Mouse (Mus musculus) heart, embryonic 14.5 days (tissue): ENCODE results near the gene Slc2a12. TPM values are rescaled to one million over a fixed set of nuclear protein-coding genes. Genes with fewer than 3 reads are reported as not detected.

Experiments
- ATAC-seq: fragments of 200-750 bp; cut with Nextera tagmentation; 2 replicates; pipeline ENCODE4 v1.8.0; 2017; ENCODE audit warnings: low read depth, moderate TSS enrichment; ENCODE audit not compliant: insufficient number of reproducible peaks, insufficient read depth, low FRiP score
- H3K27ac ChIP-seq, 2 experiments: fragments of 200-500 bp in 1 of 2; fragments of 300-500 bp in 1 of 2; sonication (generic) in 1 of 2; replicated peaks in 1 of 2; 2 replicates each; pipeline ENCODE4 v1.5.1; 2012 to 2014; ENCODE audit warnings: low read depth in 2 of 2, low read length in 2 of 2, control low read depth in 1 of 2, mild to moderate bottlenecking in 1 of 2, mixed read lengths in 1 of 2; ENCODE audit not compliant: control insufficient read depth in 1 of 2, insufficient read depth in 1 of 2
- H3K27me3 ChIP-seq: fragments of 300-500 bp; sonication (generic); 2 replicates; pipeline ENCODE4 v1.6.1; 2014; ENCODE audit warnings: mild to moderate bottlenecking, low read length, control low read depth; ENCODE audit not compliant: control insufficient read depth, insufficient read depth
- H3K36me3 ChIP-seq: fragments of 300-500 bp; sonication (generic); 2 replicates; pipeline ENCODE4 v1.6.1; 2014; ENCODE audit warnings: mild to moderate bottlenecking, control low read depth, low read length, mixed read lengths; ENCODE audit not compliant: control insufficient read depth, insufficient read depth
- H3K4me1 ChIP-seq, 2 experiments: fragments of 200-500 bp in 1 of 2; fragments of 300-500 bp in 1 of 2; sonication (generic) in 1 of 2; 2 replicates each; pipeline ENCODE4 v1.6.1; 2012 to 2014; ENCODE audit warnings: low read length in 2 of 2, control low read depth in 1 of 2, mixed read lengths in 1 of 2; ENCODE audit not compliant: control insufficient read depth in 2 of 2, insufficient read depth in 2 of 2
- H3K4me2 ChIP-seq: fragments of 300-500 bp; sonication (generic); 2 replicates; pipeline ENCODE4 v1.6.1; 2014; ENCODE audit warnings: mild to moderate bottlenecking, low read length
- H3K4me3 ChIP-seq, 2 experiments: fragments of 200-500 bp in 1 of 2; fragments of 300-500 bp in 1 of 2; sonication (generic) in 1 of 2; 2 replicates each; pipeline ENCODE4 v1.5.1; 2012 to 2014; ENCODE audit warnings: low read length in 2 of 2, mild to moderate bottlenecking in 2 of 2, control low read depth in 1 of 2, low read depth in 1 of 2, moderate library complexity in 1 of 2; ENCODE audit not compliant: control insufficient read depth in 1 of 2, insufficient read depth in 1 of 2
- H3K9ac ChIP-seq: fragments of 300-500 bp; sonication (generic); 2 replicates; pipeline ENCODE4 v1.6.1; 2014; ENCODE audit warnings: mild to moderate bottlenecking, low read length
- H3K9me3 ChIP-seq: fragments of 300-500 bp; sonication (generic); 2 replicates; pipeline ENCODE4 v1.6.1; 2016; ENCODE audit warnings: low read length, control low read depth; ENCODE audit not compliant: control insufficient read depth
- WGBS: fragments of 180-500 bp; shearing (Covaris S2); extraction: QIAGEN DNeasy Blood & Tissue Kit; methylation state at CpG from one replicate; pipeline ENCODE4 v1.1.7; 2014; 5-methylcytosine and 5-hydroxymethylcytosine counted together
- polyA plus RNA-seq: library from polyadenylated mRNA; unstranded; fragments of >200 nt; fragmentation: Nextera tagmentation; extraction: Ambion mirVana; gene quantifications from 2 replicates; pipeline ENCODE4 v1.2.1, GENCODE M21; 2014

Slc2a12 gene
- polyA plus RNA-seq = 1.8 and 2.5 TPM in 2 replicates

DNA sequence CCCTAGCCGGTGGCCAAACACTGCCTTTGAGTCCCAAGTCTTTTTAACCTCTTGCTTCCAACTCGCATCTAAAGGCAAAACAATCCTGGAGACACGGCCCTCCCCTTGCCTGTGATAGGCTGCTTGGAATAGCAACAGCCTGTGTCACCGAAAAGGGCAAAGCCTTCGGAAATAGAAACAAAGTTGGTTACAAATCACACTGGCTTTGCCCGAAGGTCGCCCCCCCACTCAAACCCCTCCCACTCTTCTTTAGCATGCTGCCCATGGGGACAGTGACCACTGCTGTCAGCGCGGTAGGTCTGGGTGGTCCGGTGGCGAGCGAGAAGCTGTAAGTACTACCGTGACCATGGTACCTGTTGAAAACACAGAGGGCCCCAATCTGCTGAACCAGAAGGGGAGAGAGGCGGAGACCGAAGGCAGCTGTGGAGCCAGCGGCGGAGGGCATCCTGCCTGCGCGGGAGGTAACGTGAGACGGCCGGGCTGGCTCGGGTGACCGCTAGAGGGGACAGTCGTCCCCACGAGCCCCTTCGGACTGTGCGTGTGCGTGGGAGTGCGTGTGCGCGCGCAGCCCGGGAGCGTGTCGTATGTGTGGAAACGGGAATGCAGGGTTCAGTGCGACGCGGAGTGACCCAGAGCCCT lies at the start of gene Slc2a12:
Slc2a12 (plus strand) TSS at position 159 of the 639 bp plus-strand sequence.
- WGBS = 2% methylated on average over 40 of the region's 40 CpGs
- peak; percentile 83 for ATAC-seq

DNA sequence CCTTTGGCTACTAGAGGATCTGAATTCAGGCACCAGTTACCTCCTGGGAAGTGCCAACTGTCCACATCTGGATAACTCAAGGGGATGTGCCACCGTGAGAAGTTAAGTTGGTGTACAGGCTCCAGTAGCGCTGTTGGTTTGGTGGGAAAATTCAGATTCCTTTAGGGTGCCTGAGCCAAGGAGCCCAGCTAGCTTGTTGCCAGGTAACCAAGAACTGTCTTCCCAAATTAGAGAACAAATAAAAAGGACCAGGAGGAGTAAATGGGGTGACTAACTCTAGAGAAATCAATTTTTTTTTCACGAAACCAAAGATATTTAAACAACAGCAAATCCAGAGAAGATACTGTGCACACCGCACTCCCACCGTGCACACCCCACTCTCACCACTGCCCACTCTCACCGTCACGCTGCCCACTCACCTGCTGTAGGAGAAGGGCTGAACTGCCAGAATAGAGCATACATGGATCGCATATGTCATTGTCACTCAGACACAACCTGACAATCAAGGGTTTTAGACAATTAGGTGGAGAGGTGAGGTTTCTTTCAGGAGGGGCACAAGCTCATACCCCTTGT lies 45.8 kb upstream of the Slc2a12 start:
- Histone ChIP-seq H3K9me3 (no peaks in the 10 kb centered on the region), H3K4me3 (no peak overlapping the region), H3K27me3 (no peaks in the 10 kb centered on the region), H3K9ac (no peak overlapping the region), H3K4me1 (no peaks in the 10 kb centered on the region), H3K27ac (no peak overlapping the region), H3K36me3 (no peaks in the 10 kb centered on the region), H3K4me2 (no peak overlapping the region)
- WGBS = 88% methylated on average over 8 of the region's 8 CpGs
- ATAC-seq = no peak

More for the DNA sequence above, at the start of gene Slc2a12:
- peak within 1 kb of the TSS; percentile 60 for H3K9ac ChIP-seq
- H3K9me3 ChIP-seq = peaks cover 9% of the 10 kb centered on the region; the same call in 1 of the 2 replicates
- no peaks in the 10 kb centered on the region for H3K36me3 ChIP-seq
- peak within 1 kb of the TSS; percentile 50 to 67 for H3K4me3 ChIP-seq
- H3K4me1 ChIP-seq = no peaks in the 10 kb centered on the region
- peak within 1 kb of the TSS; percentile 65 for H3K4me2 ChIP-seq
- peak within 1 kb of the TSS; percentile 59 to 69 for H3K27ac ChIP-seq
- no peaks in the 10 kb centered on the region for H3K27me3 ChIP-seq

DNA sequence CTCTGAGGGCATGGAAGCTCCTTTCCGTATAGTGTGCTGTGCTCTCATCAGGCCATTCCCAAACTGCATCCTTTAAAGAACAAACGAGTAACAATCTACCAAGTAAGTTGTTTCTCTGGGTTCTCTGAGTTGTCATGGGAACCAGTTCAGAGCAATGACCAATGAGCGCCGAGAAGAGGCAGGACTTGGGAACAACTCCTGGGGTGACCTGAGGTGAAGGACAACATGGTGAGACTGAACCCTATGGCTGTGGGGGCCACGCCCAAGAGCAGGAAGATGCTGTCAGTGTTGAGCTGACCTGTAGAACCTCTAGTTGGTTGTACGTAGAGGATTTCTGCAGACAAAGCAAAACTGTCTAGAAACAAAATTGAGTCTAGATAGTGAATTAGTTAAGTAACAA lies 43.8 kb upstream of the Slc2a12 start:
- H3K36me3 ChIP-seq = no peaks in the 10 kb centered on the region
- H3K27me3 ChIP-seq = no peaks in the 10 kb centered on the region
- H3K4me3 ChIP-seq = no peak overlapping the region
- H3K27ac ChIP-seq = no peak overlapping the region
- 84% methylated on average over 6 of the region's 6 CpGs for WGBS
- H3K9me3 ChIP-seq = no peaks in the 10 kb centered on the region
- no peaks in the 10 kb centered on the region for H3K4me1 ChIP-seq
- H3K4me2 ChIP-seq = no peak overlapping the region
- no peak overlapping the region for H3K9ac ChIP-seq
- ATAC-seq = no peak

DNA sequence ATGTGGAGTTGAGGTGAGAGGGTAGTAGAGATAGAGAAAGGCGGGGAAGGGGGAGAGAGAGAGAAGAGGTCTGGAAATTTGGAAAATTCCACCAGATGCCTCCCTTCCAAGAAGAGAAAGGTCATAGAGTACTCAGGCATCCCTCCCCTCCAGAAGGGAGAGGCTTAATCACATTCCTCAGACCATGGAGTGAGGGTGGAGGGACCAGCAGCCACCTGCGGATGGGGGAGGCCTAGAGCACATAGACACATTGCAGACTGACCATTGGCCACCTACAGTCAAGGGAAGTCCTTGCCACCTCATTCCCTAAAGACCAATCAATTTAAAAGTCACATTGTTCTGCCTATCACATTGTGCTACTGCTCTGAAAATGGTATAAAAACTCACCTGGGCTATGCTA lies 40.0 kb upstream of the Slc2a12 start:
- H3K4me3 ChIP-seq = no peak overlapping the region
- ATAC-seq = no peak
- WGBS = 64% methylated on average over 2 of the region's 2 CpGs

DNA sequence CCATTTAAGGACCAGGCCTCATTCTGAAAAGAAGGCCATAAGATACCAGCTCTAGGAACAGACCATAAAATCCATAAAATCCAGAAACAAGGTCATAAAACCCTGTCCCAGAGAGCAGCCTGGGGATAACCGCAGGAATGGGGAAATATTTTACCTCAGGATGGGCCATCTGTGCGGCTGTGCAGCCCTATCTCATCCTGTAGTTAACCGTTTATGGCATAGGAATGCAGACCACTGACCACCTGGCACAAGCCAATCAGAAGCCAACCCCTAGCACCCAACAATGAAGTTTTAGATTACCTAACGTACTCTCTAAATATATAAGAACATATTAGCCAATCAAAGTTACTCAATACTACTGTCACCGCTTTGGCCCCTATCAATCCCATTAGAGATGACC lies 36.5 kb upstream of the Slc2a12 start:
- 83% methylated on average over 5 of the region's 5 CpGs for WGBS
- no peak overlapping the region for H3K27ac ChIP-seq
- H3K9ac ChIP-seq = no peak overlapping the region
- no peaks in the 10 kb centered on the region for H3K36me3 ChIP-seq
- no peak overlapping the region for H3K4me3 ChIP-seq
- ATAC-seq = no peak
- H3K27me3 ChIP-seq = no peaks in the 10 kb centered on the region
- no peaks in the 10 kb centered on the region for H3K9me3 ChIP-seq
- peaks cover 0 to 2% of the 10 kb centered on the region in 2 experiments; a peak in 1 of 4 replicates for H3K4me1 ChIP-seq
- no peak overlapping the region for H3K4me2 ChIP-seq

More for the DNA sequence above, 40.0 kb upstream of the Slc2a12 start:
- H3K4me2 ChIP-seq = no peak overlapping the region
- no peaks in the 10 kb centered on the region for H3K9me3 ChIP-seq
- no peaks in the 10 kb centered on the region for H3K27me3 ChIP-seq
- H3K9ac ChIP-seq = no peak overlapping the region
- no peak overlapping the region for H3K27ac ChIP-seq
- peaks cover 0 to 2% of the 10 kb centered on the region in 2 experiments; a peak in 1 of 4 replicates for H3K4me1 ChIP-seq
- H3K36me3 ChIP-seq = no peaks in the 10 kb centered on the region

DNA sequence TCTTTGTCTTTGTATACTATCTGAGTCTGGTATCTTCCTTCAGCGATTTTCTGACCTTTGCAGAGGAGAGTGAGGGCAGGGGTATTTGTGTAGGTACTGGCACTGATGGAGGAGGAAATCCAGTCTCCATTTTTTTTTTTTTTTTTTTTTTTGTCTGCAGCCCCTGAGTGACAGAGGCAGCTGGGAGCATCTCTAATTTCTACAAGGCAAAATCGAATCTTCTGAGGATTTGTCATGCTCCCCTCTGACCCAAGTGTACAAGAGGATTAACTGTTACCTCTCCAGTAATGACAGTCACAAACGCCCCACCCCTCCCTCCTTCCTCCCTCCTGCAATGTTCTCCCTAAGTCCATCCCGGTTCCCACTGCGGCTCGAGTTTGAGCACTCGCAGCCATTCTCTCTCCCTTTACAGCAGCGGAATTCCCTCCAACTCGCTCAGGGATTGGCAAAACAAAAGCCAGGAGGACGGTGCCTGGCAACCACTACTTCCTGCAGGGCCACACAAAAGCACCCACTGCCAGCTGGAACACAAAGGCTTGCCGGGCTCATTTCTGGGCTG lies 35.9 kb upstream of the Slc2a12 start:
- Histone ChIP-seq H3K9me3 (no peaks in the 10 kb centered on the region), H3K27ac (no peak overlapping the region), H3K4me1 (peaks cover 0 to 2% of the 10 kb centered on the region in 2 experiments; a peak in 1 of 4 replicates), H3K27me3 (no peaks in the 10 kb centered on the region), H3K4me3 (peak overlapping the region; percentile 18 to 22; a peak in 3 of 4 replicates), H3K9ac (no peak overlapping the region; the same call in 1 of the 2 replicates), H3K36me3 (no peaks in the 10 kb centered on the region), H3K4me2 (peak overlapping the region; percentile 58)
- ATAC-seq = no peak
- 6% methylated on average over 11 of the region's 11 CpGs for WGBS

DNA sequence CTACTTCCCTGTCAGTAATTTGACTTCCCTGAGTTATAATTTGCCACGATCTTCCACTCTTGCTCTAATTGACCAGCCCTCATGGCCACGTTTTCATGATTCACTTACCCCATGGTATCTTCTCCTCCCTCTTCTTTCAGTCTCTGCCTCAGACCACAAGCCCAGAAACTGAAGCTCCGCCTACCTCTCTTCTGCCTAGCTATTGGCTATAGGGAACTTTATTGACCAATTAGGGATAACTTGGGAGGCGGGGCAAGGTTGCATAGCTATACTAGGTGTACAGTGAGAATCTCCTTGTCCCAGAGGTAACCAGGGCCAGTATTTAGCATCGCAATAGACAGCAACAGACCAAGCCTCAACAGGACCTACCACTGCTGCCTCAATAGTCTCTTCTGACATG lies 31.5 kb upstream of the Slc2a12 start:
- Histone ChIP-seq H3K36me3 (no peaks in the 10 kb centered on the region), H3K9ac (no peak overlapping the region), H3K4me1 (peaks cover 0 to 2% of the 10 kb centered on the region in 2 experiments; a peak in 1 of 4 replicates), H3K27me3 (no peaks in the 10 kb centered on the region), H3K27ac (no peak overlapping the region), H3K4me2 (no peak overlapping the region), H3K4me3 (no peak overlapping the region), H3K9me3 (no peaks in the 10 kb centered on the region)
- ATAC-seq = no peak
- WGBS = 85% methylated on average over 5 of the region's 5 CpGs
